Mouse (Mus musculus): ENCODE measurements around the gene Pacsin3. TPM values are rescaled to one million over a fixed set of nuclear protein-coding genes. Genes with fewer than 3 reads are reported as not detected.
A peak's percentile ranks its signal among the peaks of the same experiment; 100 is the strongest.

Pacsin3 gene
- polyA plus RNA-seq, 1 experiment from 2014 or later, result 14.8 TPM

- H3K27ac ChIP-seq (replicated peaks), result 0 out of 2 replicates have a peak overlapping the region, but pooled peaks have one; percentile 3
- H3K9me3 ChIP-seq, result 0 out of 2 replicates have a peak, but pooled peaks cover 3% of the 10 kb centered on the region
- no peak overlapping the region for H3K4me2 ChIP-seq
- peaks cover 12% of the 10 kb centered on the region; the same call in 1 of the 2 replicates for H3K4me1 ChIP-seq (replicated peaks)
- no peak overlapping the region for H3K4me3 ChIP-seq
- 14% methylated on average over 7 of the region's 7 CpGs for WGBS
- no peak overlapping the region for H3K9ac ChIP-seq
- H3K36me3 ChIP-seq, result peaks cover 15% of the 10 kb centered on the region
- H3K27me3 ChIP-seq, result no peaks in the 10 kb centered on the region
- ATAC-seq (ENCODE audit: low read depth), result peak; percentile 54; the same call in 1 of the 2 replicates
Measured at GRCm38 (mm10) chr2:91285885-91286505, 30.2 kb downstream of the Pacsin3 start.

- 84% methylated on average over 6 of the region's 6 CpGs for whole genome bisulfite sequencing
- H3K36me3 ChIP-seq, result peaks cover 9% of the 10 kb centered on the region
- no peak overlapping the region for H3K27ac ChIP-seq (replicated peaks)
- H3K4me1 ChIP-seq (replicated peaks), result peaks cover 21% of the 10 kb centered on the region; the same call in 1 of the 2 replicates
- no peaks in the 10 kb centered on the region for H3K27me3 ChIP-seq
- ATAC-seq (ENCODE audit: low read depth), result no peak
- no peak overlapping the region for H3K4me3 ChIP-seq
- 0 out of 2 replicates have a peak, but pooled peaks cover 3% of the 10 kb centered on the region for H3K9me3 ChIP-seq
- H3K4me2 ChIP-seq, result no peak overlapping the region
- H3K9ac ChIP-seq, result no peak overlapping the region
Measured at GRCm38 (mm10) chr2:91287563-91287962, 31.8 kb downstream of the Pacsin3 start.

- Histone ChIP-seq H3K9me3 (0 out of 2 replicates have a peak, but pooled peaks cover 3% of the 10 kb centered on the region), H3K4me3 (no peak overlapping the region), H3K4me1 (replicated peaks) (peaks cover 11% of the 10 kb centered on the region; the same call in 1 of the 2 replicates), H3K27ac (replicated peaks) (no peak overlapping the region), H3K36me3 (peaks cover 13% of the 10 kb centered on the region), H3K27me3 (no peaks in the 10 kb centered on the region), H3K9ac (no peak overlapping the region), H3K4me2 (no peak overlapping the region)
- WGBS, result 71% methylated on average over 12 of the region's 12 CpGs
- ATAC-seq (ENCODE audit: low read depth), result no peak
Measured at GRCm38 (mm10) chr2:91291197-91292007, 35.6 kb downstream of the Pacsin3 start.

GRCm38 (mm10) chr2:91294226-91294625 is 38.5 kb downstream of the Pacsin3 start:
- no peaks in the 10 kb centered on the region for H3K9me3 ChIP-seq
- 96% methylated on average over 3 of the region's 3 CpGs for WGBS
- no peak overlapping the region for H3K4me2 ChIP-seq
- ATAC-seq (ENCODE audit: low read depth), result no peak
- H3K27me3 ChIP-seq, result no peaks in the 10 kb centered on the region
- 0 out of 2 replicates have a peak, but pooled peaks cover 4% of the 10 kb centered on the region for H3K36me3 ChIP-seq
- peaks cover 15% of the 10 kb centered on the region; the same call in 1 of the 2 replicates for H3K4me1 ChIP-seq (replicated peaks)
- H3K9ac ChIP-seq, result no peak overlapping the region
- no peak overlapping the region for H3K4me3 ChIP-seq
- no peak overlapping the region for H3K27ac ChIP-seq (replicated peaks)

GRCm38 (mm10) chr2:91295895-91296294 is 40.1 kb downstream of the Pacsin3 start:
- ATAC-seq (ENCODE audit: low read depth), result no peak
- Histone ChIP-seq H3K36me3 (0 out of 2 replicates have a peak, but pooled peaks cover 4% of the 10 kb centered on the region), H3K4me1 (replicated peaks) (peaks cover 16% of the 10 kb centered on the region; the same call in 1 of the 2 replicates), H3K27ac (replicated peaks) (no peak overlapping the region), H3K4me3 (no peak overlapping the region), H3K4me2 (no peak overlapping the region), H3K9ac (no peak overlapping the region), H3K9me3 (no peaks in the 10 kb centered on the region), H3K27me3 (no peaks in the 10 kb centered on the region)
- 91% methylated on average over 5 of the region's 5 CpGs for WGBS

GRCm38 (mm10) chr2:91299156-91299555 is 43.4 kb downstream of the Pacsin3 start:
- Histone ChIP-seq H3K9me3 (no peaks in the 10 kb centered on the region), H3K4me1 (replicated peaks) (0 out of 2 replicates have a peak, but pooled peaks cover 6% of the 10 kb centered on the region), H3K9ac (no peak overlapping the region), H3K27ac (replicated peaks) (no peak overlapping the region), H3K27me3 (no peaks in the 10 kb centered on the region), H3K4me3 (no peak overlapping the region), H3K4me2 (no peak overlapping the region), H3K36me3 (peaks cover 5% of the 10 kb centered on the region; the same call in 1 of the 2 replicates)
- ATAC-seq (ENCODE audit: low read depth), result no peak; the same call in 1 of the 2 replicates
- 74% methylated on average over 3 of the region's 3 CpGs for WGBS

GRCm38 (mm10) chr2:91300784-91301183 is 45.0 kb downstream of the Pacsin3 start:
- no peak for ATAC-seq (ENCODE audit: low read depth)
- Histone ChIP-seq H3K4me2 (no peak overlapping the region), H3K9me3 (no peaks in the 10 kb centered on the region), H3K4me1 (replicated peaks) (0 out of 2 replicates have a peak, but pooled peaks cover 6% of the 10 kb centered on the region), H3K27me3 (no peaks in the 10 kb centered on the region), H3K4me3 (no peak overlapping the region), H3K36me3 (peaks cover 7% of the 10 kb centered on the region; the same call in 1 of the 2 replicates), H3K27ac (replicated peaks) (no peak overlapping the region), H3K9ac (no peak overlapping the region)
- 94% methylated on average over 2 of the region's 2 CpGs for WGBS

GRCm38 (mm10) chr2:91301836-91302235 is 46.1 kb downstream of the Pacsin3 start:
- H3K9me3 ChIP-seq, result no peaks in the 10 kb centered on the region
- H3K4me1 ChIP-seq (replicated peaks), result 0 out of 2 replicates have a peak, but pooled peaks cover 6% of the 10 kb centered on the region
- no peak overlapping the region for H3K4me2 ChIP-seq
- H3K27me3 ChIP-seq, result no peaks in the 10 kb centered on the region
- WGBS, result 76% methylated on average over 2 of the region's 2 CpGs
- no peak overlapping the region for H3K9ac ChIP-seq
- H3K36me3 ChIP-seq, result peaks cover 7% of the 10 kb centered on the region; the same call in 1 of the 2 replicates
- H3K4me3 ChIP-seq, result no peak overlapping the region
- ATAC-seq (ENCODE audit: low read depth), result no peak
- no peak overlapping the region for H3K27ac ChIP-seq (replicated peaks)

GRCm38 (mm10) chr2:91302845-91303244 is 47.1 kb downstream of the Pacsin3 start:
- no peaks in the 10 kb centered on the region for H3K27me3 ChIP-seq
- no peak overlapping the region for H3K4me3 ChIP-seq
- 73% methylated on average over 3 of the region's 3 CpGs for WGBS
- no peak overlapping the region for H3K9ac ChIP-seq
- peaks cover 7% of the 10 kb centered on the region; the same call in 1 of the 2 replicates for H3K36me3 ChIP-seq
- ATAC-seq (ENCODE audit: low read depth), result no peak
- no peak overlapping the region for H3K4me2 ChIP-seq
- H3K9me3 ChIP-seq, result no peaks in the 10 kb centered on the region
- no peak overlapping the region for H3K27ac ChIP-seq (replicated peaks)
- 0 out of 2 replicates have a peak, but pooled peaks cover 6% of the 10 kb centered on the region for H3K4me1 ChIP-seq (replicated peaks)

GRCm38 (mm10) chr2:91305926-91306325 is 50.2 kb downstream of the Pacsin3 start:
- 94% methylated on average over 9 of the region's 9 CpGs for WGBS

GRCm38 (mm10) chr2:91306589-91306988 is 50.8 kb downstream of the Pacsin3 start:
- ATAC-seq (ENCODE audit: low read depth), result no peak
- no peaks in the 10 kb centered on the region for H3K4me1 ChIP-seq (replicated peaks)

More at GRCm38 (mm10) chr2:91305926-91306325, 50.2 kb downstream of the Pacsin3 start:
- H3K4me3 ChIP-seq, result no peak overlapping the region
- H3K27me3 ChIP-seq, result no peaks in the 10 kb centered on the region
- no peak for ATAC-seq (ENCODE audit: low read depth)
- H3K4me2 ChIP-seq, result no peak overlapping the region
- no peaks in the 10 kb centered on the region for H3K4me1 ChIP-seq (replicated peaks)
- H3K27ac ChIP-seq (replicated peaks), result no peak overlapping the region
- H3K9me3 ChIP-seq, result no peaks in the 10 kb centered on the region
- no peak overlapping the region for H3K9ac ChIP-seq
- H3K36me3 ChIP-seq, result peaks cover 7% of the 10 kb centered on the region; the same call in 1 of the 2 replicates

GRCm38 (mm10) chr2:91308680-91309079 is 52.9 kb downstream of the Pacsin3 start:
- H3K9ac ChIP-seq, result no peak overlapping the region
- no peak for ATAC-seq (ENCODE audit: low read depth)
- H3K27ac ChIP-seq (replicated peaks), result no peak overlapping the region
- WGBS, result 67% methylated on average over 5 of the region's 5 CpGs
- no peak overlapping the region for H3K4me2 ChIP-seq
- 0 out of 2 replicates have a peak, but pooled peaks cover 7% of the 10 kb centered on the region for H3K36me3 ChIP-seq
- H3K4me1 ChIP-seq (replicated peaks), result peaks cover 12% of the 10 kb centered on the region; the same call in 1 of the 2 replicates
- no peak overlapping the region for H3K4me3 ChIP-seq
- H3K27me3 ChIP-seq, result no peaks in the 10 kb centered on the region
- no peaks in the 10 kb centered on the region for H3K9me3 ChIP-seq

More at GRCm38 (mm10) chr2:91306589-91306988, 50.8 kb downstream of the Pacsin3 start:
- Histone ChIP-seq H3K4me2 (no peak overlapping the region), H3K27ac (replicated peaks) (no peak overlapping the region), H3K27me3 (no peaks in the 10 kb centered on the region), H3K4me3 (no peak overlapping the region), H3K9ac (no peak overlapping the region), H3K9me3 (no peaks in the 10 kb centered on the region), H3K36me3 (peaks cover 7% of the 10 kb centered on the region; the same call in 1 of the 2 replicates)
